Mouse (Mus musculus): ENCODE measurements around the gene Afp. TPM values are rescaled to one million over a fixed set of nuclear protein-coding genes. Genes with fewer than 3 reads are reported as not detected.

The Afp gene
- total RNA-seq (2014; fragmentation: Nextera tagmentation): 1.4 TPM in 1 of 2 replicates, not detected in the other
- 0.42 TPM in 1 of 2 replicates, not detected in the other for total RNA-seq (2017)

DNA sequence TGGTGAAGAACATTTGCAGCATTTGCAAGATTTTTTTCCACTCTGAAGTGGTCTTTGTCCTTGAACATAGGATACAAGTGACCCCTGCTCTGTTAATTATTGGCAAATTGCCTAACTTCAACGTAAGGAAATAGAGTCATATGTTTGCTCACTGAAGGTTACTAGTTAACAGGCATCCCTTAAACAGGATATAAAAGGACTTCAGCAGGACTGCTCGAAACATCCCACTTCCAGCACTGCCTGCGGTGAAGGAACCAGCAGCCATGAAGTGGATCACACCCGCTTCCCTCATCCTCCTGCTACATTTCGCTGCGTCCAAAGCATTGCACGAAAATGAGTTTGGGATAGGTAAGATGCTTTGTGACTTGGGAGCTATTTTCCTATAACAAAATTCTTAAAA, at the start of gene Afp:
Gene Afp, plus strand, starts transcription at position 220 of the 400 bp plus-strand sequence.
- ATAC-seq (replicated peaks; ENCODE audit: low FRiP score, low TSS enrichment, poor library complexity, severe bottlenecking): no peak

DNA sequence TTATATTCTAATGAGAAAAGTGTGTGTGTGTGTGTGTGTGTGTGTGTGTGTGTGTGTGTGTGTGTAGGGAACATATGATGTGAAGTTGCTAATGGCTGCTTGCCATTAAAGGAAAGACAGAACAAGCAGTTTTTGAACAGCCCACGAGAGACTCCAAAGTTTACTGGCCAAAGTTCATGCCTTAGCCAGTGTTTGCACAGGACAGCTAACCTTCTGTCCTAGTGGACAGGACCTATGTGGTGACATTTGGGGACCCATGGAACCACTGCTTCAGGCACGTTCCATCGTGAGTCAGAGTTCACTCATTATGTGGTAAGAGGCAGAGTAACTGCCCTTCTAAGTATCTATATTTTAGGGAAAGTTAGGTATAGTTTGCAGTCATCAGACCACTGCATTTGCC, 43.0 kb upstream of the Afp start:
- no peak for ATAC-seq (replicated peaks; ENCODE audit: low FRiP score, low TSS enrichment, poor library complexity, severe bottlenecking)

DNA sequence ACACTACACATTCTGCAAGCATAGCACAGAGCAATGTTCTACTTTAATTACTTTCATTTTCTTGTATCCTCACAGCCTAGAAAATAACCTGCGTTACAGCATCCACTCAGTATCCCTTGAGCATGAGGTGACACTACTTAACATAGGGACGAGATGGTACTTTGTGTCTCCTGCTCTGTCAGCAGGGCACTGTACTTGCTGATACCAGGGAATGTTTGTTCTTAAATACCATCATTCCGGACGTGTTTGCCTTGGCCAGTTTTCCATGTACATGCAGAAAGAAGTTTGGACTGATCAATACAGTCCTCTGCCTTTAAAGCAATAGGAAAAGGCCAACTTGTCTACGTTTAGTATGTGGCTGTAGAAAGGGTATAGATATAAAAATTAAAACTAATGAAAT, 40.6 kb upstream of the Afp start:
- ATAC-seq (replicated peaks; ENCODE audit: low FRiP score, low TSS enrichment, poor library complexity, severe bottlenecking): no peak

DNA sequence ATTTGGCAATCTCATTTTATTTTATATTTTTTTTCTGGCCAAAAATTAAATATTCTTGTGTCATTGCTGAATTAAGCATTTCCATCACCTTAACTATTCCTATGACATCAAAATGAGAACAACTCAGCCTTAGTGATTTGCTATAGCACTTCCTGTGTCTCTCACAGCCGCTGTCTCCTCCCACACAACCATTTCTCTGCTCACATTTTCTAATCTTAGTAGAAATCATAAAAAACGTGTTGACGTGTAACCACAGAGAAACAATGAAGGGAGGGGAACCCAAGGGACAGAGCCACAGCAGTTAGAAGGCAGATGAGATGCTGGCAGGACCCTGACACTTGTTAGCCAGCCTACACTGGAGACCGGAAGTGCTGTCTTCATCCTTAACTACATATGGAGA, 37.8 kb upstream of the Afp start:
- no peak for ATAC-seq (replicated peaks; ENCODE audit: low FRiP score, low TSS enrichment, poor library complexity, severe bottlenecking)

DNA sequence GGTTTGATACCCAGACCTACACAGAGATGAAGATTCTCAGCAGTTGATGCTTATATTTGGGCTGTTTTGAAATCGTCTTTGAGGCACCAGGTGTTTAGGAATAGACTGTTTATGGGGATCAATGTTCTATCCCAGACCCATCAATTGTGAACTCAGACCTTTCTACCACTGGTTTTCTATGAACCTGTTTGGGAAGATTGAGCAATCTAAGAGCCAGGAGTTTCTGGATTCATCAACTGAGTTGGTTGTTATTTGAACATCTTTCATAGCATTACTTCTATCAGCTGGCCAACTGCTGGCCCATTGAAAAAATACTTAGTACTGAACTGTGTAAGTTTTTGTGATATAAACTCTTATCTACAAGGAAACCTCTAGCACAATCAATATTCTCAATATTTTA, 33.3 kb upstream of the Afp start:
- no peak for ATAC-seq (replicated peaks; ENCODE audit: low FRiP score, low TSS enrichment, poor library complexity, severe bottlenecking)

DNA sequence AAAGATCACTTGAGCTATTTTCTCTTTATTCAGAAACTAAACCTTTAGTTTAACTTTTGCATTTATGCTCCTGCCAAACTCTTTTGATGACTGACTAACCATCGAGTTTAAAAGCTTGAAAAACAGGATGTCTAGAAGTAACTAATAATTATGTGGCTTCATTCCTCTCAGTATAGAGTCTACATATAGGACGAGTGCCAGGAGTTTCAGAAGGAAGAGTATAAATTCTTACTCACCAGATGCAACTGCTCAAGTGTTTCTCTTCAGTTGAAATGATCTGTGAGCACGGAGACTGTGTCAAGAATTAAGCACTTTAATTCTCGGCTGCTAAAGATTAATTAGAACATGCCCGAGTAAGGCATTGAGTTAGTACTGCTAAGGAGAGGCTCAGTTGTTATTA, 31.8 kb upstream of the Afp start:
- ATAC-seq (replicated peaks; ENCODE audit: low FRiP score, low TSS enrichment, poor library complexity, severe bottlenecking): no peak

DNA sequence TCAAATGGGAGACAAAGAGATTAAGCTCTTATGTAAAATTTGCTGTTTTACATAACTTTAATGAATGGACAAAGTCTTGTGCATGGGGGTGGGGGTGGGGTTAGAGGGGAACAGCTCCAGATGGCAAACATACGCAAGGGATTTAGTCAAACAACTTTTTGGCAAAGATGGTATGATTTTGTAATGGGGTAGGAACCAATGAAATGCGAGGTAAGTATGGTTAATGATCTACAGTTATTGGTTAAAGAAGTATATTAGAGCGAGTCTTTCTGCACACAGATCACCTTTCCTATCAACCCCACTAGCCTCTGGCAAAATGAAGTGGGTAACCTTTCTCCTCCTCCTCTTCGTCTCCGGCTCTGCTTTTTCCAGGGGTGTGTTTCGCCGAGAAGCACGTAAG, 29.9 kb upstream of the Afp start, which contains the start of gene Alb:
Gene Alb, plus strand, starts transcription at position 279 of the 400 bp plus-strand sequence.
- no peak for ATAC-seq (replicated peaks; ENCODE audit: low FRiP score, low TSS enrichment, poor library complexity, severe bottlenecking)

DNA sequence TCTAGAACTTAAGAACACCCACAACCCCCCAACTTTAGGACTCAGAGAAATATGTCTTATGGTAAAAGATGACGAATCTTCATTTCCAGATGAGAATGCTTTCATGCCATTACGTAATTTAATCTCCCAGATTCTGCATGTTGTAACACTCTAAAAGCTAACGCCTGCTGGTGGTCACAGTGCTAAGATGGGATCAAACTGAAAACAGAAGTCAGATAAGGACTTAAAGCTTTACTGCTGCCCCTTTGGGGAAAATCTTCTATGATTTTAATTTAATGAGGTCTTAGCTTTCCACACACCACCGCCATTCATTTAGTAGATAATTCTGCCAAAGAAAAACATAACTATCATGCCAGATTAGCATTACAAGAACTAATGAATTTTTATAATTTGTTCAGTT, 23.7 kb upstream of the Afp start:
- ATAC-seq (replicated peaks; ENCODE audit: low FRiP score, low TSS enrichment, poor library complexity, severe bottlenecking): no peak

DNA sequence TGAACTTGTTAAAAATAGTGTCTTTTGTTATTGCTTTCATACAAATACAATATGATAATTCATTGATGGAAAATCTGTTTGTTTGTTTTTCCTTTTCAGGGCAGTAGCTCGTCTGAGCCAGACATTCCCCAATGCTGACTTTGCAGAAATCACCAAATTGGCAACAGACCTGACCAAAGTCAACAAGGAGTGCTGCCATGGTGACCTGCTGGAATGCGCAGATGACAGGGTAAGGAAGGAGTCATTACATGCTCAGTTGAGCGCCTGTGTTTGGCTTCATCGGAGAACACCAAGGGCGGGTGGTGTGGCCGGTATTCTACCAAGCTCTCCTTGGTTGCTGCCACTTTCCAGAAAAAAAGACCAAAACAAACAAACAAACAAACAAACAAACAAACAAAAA, 23.3 kb upstream of the Afp start:
- no peak for ATAC-seq (replicated peaks; ENCODE audit: low FRiP score, low TSS enrichment, poor library complexity, severe bottlenecking)

DNA sequence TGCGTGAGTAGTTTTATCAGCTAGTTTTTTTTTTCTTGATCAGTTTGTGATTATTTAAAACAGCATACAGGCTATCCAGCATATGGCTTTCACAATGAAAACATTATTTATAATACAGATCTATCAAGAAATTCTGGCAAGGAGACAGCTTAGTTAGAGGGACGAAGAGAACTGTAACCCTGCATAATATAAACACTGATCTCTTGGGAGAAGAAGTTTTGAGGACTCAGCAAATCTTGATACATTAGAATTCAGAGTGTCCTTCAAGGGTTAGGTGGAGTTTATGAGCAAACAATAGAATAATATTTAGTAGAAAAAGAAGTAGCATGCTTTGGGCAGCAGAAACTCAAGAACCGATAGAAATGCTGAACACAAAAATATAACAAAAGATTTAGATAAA, 19.7 kb upstream of the Afp start:
- ATAC-seq (replicated peaks; ENCODE audit: low FRiP score, low TSS enrichment, poor library complexity, severe bottlenecking): no peak

DNA sequence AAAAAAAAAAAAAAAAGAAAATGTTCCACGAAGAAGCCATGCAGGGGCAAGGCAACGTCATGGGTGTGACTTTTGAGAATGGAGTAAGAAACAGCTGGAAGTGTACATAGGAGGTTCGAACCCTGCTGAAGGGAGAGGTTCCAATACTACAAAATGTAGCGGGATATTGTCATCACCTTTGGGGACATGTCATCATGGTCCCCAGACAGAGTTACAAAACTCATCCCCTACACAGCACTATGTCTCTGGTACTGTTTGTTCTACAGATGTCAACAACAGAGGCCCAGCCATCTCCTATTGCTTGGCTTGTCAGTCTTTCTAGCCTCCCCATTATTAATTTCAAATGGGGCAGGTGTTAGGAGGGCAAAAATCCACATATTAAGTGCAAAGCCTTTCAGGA, 16.6 kb upstream of the Afp start:
- no peak for ATAC-seq (replicated peaks; ENCODE audit: low FRiP score, low TSS enrichment, poor library complexity, severe bottlenecking)

DNA sequence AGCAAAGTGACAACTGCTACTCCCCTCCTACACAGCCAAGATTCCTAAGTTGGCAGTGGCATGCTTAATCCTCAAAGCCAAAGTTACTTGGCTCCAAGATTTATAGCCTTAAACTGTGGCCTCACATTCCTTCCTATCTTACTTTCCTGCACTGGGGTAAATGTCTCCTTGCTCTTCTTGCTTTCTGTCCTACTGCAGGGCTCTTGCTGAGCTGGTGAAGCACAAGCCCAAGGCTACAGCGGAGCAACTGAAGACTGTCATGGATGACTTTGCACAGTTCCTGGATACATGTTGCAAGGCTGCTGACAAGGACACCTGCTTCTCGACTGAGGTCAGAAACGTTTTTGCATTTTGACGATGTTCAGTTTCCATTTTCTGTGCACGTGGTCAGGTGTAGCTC, 16.2 kb upstream of the Afp start:
- no peak for ATAC-seq (replicated peaks; ENCODE audit: low FRiP score, low TSS enrichment, poor library complexity, severe bottlenecking)

DNA sequence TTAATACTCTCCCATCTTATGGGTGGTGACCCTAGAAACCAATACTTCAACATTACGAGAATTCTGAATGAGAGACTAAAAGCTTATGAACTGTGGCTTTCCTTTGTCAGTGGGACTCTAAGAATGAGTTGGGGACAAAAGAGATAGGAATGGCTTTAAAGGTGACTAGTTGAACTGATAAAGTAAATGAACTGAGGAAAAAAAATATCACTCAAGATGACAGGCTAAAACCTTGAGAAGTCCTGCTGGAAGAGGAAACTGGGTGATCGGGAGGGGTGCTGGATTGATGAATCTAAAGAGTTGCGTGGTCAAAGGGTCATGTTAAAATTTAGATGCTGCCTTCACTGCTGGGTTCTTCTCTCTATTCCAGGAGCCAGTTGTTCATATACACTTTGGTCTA, 13.8 kb upstream of the Afp start:
- no peak for ATAC-seq (replicated peaks; ENCODE audit: low FRiP score, low TSS enrichment, poor library complexity, severe bottlenecking)

DNA sequence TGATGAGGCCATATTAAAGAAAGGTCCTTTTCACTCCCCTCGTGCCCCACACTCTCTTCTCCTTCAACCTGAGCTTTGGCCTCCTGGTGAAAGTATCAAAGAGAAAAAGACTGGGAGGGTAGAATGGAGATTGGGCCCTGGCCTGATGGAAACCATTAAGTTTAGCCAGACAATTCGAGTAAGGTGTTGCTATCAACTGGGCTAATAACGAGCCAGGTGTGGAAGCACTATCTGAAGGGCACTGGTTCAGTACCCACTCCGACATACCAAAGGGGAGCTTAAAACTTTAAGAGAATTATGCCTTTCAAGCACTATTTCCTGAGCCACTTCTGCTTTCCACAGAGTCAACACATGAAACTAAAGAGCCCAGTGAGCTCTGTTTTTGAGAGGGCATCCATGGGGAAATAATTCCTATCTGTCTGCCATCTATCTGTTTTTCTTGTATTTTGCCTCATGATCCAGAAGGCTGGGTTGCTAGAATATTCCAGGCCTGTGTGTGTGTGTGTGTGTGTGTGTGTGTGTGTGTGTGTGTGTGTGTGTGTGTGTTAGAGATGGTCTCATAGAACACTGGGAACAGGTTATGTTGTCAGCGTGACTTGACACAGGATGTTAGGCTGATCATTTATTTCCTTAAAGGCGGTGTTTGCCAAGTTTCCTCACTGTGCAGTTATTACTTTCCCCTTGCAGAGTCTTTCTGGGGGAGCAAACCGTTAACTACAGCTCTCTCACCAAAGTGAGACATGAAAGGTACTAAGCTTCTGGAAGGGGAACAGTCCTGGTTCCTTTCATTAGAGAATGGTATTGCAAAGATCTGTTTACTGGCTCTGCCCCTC, 13.0 kb upstream of the Afp start:
- no peak for ATAC-seq (replicated peaks; ENCODE audit: low FRiP score, low TSS enrichment, poor library complexity, severe bottlenecking)

DNA sequence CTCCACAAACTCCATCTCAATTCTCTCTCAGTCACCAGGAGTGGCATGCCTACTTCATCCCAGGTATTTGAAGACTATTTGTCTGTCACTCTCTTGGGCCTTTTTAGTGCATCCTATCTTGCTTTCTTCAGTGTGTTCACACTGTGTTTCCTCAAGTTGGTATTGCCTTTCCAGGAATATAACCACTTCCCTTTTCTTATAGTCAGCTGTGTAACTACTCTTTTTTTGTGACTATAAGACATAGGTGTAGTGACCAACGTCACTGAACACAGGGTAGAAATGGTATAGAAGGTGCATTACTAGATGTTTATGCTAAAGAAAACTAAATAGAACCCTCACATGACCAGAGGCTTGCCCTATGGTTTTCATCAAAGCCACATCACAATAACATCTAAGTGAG, 11.7 kb upstream of the Afp start:
- no peak for ATAC-seq (replicated peaks; ENCODE audit: low FRiP score, low TSS enrichment, poor library complexity, severe bottlenecking)

DNA sequence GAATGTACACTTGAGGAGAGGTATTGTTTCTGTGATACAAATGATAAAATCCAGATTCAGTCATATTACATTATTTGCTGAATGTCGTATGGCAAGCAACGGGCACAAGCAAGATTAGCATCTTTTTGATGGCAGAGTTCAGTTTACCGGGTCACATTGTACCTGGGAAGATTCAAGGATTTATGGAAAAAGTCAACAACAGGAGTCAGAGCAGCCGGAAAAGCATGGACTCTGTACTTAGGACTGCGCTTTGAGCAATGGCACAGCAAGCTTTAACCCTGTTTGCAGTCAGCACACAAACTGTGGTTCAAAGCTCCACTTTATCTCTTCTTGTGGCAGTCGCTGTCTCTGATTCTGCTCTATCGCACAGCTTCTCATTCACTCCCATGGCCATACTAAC, 4.9 kb upstream of the Afp start:
- no peak for ATAC-seq (replicated peaks; ENCODE audit: low FRiP score, low TSS enrichment, poor library complexity, severe bottlenecking)

DNA sequence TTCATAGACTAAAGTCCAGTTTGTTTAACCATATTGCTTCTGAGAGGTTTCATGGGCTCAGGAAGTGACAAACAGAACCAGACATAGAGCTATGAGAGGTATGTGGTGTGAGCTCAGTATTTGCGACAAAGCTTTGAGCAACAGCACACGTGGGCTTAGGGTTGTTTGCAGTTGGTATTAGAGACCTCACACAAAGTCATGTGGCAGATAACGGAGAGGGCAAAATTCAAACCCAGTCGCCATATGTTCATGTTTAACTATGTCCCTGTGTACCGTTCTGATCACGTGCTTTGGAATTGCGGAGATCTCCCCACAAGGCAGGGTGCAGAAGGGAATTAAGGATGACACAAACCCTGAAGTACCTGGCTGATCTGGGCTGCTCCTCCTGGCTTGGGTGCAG, 2.2 kb upstream of the Afp start:
- ATAC-seq (replicated peaks; ENCODE audit: low FRiP score, low TSS enrichment, poor library complexity, severe bottlenecking): no peak

DNA sequence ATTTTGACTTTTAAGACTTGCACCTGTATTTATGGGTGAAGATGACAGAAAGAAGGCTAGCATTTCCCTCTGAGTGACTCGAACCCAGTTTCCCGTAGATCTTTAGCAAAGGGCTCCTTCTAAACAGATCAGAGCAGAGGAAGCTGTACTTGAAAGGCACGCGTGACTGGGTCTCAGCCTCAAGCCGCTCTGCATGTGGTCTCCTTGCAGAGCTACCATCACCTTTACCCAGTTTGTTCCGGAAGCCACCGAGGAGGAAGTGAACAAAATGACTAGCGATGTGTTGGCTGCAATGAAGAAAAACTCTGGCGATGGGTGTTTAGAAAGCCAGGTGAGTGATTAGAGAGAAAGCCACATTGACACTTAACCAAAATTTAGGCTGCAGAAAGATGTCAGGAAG, 1.9 kb downstream of the Afp start:
- no peak for ATAC-seq (replicated peaks; ENCODE audit: low FRiP score, low TSS enrichment, poor library complexity, severe bottlenecking)

DNA sequence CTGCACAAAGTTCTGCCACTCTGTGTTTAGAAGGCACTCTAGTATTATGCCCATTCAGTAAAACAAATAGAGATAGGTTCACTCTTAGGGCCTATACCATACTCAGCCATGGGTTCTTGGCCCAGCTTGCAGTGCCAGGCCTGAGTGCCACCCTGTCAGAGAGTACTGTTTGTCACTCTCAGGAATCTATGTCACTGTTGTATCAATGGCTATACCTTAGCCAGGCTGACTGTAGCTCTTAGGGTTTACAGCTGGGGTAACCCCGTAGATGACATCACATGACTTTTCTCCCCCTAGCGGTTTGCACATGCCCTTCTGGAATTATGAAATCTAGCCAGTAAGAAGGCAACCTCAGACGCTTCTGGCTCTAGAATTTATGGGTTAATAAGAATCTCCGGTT, 3.8 kb downstream of the Afp start:
- no peak for ATAC-seq (replicated peaks; ENCODE audit: low FRiP score, low TSS enrichment, poor library complexity, severe bottlenecking)

DNA sequence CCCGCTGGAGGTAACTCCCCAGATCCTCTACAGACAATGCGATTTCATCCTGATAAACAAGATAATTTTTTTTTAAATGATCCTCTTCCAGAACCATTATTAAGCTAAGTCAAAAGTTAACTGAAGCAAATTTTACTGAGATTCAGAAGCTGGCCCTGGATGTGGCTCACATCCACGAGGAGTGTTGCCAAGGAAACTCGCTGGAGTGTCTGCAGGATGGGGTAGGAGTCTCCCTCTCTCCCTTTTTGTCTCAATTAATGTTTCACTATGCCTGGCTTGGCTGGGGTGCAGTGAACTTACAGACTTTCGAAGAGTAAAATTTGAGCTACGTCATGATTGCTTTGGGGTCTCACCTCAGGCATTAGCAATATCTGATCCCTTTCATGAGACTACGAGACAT, 9.0 kb downstream of the Afp start:
- no peak for ATAC-seq (replicated peaks; ENCODE audit: low FRiP score, low TSS enrichment, poor library complexity, severe bottlenecking)

DNA sequence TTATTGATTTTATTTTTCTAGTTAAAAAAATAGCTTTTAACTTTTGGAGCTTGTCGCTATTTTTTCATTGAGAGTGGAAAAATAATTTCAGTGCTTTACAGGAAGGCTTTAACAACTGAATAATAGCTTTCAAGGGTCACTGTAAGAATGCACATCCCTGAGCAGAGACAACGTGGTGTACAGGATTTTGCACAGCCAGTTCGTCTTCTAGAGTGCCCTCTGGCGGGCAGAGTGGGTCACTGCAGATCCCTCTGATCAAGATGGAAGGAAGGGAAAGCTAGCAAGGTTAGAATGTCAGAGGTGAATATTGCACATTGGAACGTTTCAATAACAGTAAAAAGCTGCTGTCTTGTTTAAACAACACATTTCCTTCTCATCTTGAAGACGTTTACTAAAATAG, 10.2 kb downstream of the Afp start:
- ATAC-seq (replicated peaks; ENCODE audit: low FRiP score, low TSS enrichment, poor library complexity, severe bottlenecking): peak; percentile 85

DNA sequence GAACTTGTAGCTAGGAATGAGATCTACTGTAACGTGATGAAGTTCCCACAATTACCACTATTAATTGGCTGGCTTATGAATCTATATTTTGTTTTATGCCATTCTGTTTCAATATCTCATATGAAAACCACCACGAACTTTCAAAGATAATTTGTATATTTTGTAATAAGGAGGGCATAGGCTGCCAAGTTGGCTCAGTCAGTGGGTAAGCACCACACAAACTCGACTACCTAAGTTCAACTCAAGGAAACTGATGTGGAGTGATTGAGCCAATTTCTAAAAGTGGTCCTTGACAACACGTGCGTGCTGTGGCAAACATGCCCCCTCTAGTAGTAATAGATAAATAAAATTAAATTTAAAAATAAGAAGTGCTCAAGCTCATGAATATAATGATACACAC, 11.2 kb downstream of the Afp start:
- ATAC-seq (replicated peaks; ENCODE audit: low FRiP score, low TSS enrichment, poor library complexity, severe bottlenecking): no peak

Measured in megakaryocyte-erythroid progenitor cell, adult 5-6 weeks (primary cell).